Mouse (Mus musculus) kidney, embryonic 16.5 days (tissue): ENCODE data around the gene Wnt3. TPM values are rescaled to one million over a fixed set of nuclear protein-coding genes. Genes with fewer than 3 reads are reported as not detected.
A peak's percentile ranks its signal among the peaks of the same experiment; 100 is the strongest.

Source experiments
- ATAC-seq: fragments of 200-750 bp; cut with Nextera tagmentation; 2 replicates; pipeline ENCODE4 v1.8.0; 2017; ENCODE audit warnings: moderate TSS enrichment; ENCODE audit not compliant: low FRiP score, low TSS enrichment
- H3K27ac ChIP-seq: fragments of 300-500 bp; sonication (generic); 2 replicates; pipeline ENCODE4 v1.5.1; 2014; ENCODE audit warnings: low read length
- H3K27me3 ChIP-seq: fragments of 300-500 bp; sonication (generic); 2 replicates; pipeline ENCODE4 v1.6.1; 2014; ENCODE audit warnings: low read length, control low read depth, mixed read lengths; ENCODE audit not compliant: insufficient read depth
- H3K36me3 ChIP-seq: fragments of 300-500 bp; sonication (generic); 2 replicates; pipeline ENCODE4 v1.6.1; 2014; ENCODE audit warnings: low read length, control low read depth, mixed read lengths; ENCODE audit not compliant: insufficient read depth
- H3K4me1 ChIP-seq: fragments of 300-500 bp; sonication (generic); 2 replicates; pipeline ENCODE4 v1.6.1; 2014; ENCODE audit warnings: low read length, control low read depth, mixed read lengths; ENCODE audit not compliant: insufficient read depth
- H3K4me2 ChIP-seq: fragments of 300-500 bp; sonication (generic); replicated peaks from 2 replicates; pipeline ENCODE4 v1.6.1; 2014; ENCODE audit warnings: low read depth, low read length
- H3K4me3 ChIP-seq: fragments of 300-500 bp; sonication (generic); 2 replicates; pipeline ENCODE4 v1.5.1; 2014; ENCODE audit warnings: mild to moderate bottlenecking, low read length
- H3K9ac ChIP-seq: fragments of 300-500 bp; sonication (generic); replicated peaks from 2 replicates; pipeline ENCODE4 v1.6.1; 2014; ENCODE audit warnings: low read length
- H3K9me3 ChIP-seq: fragments of 300-500 bp; sonication (generic); 2 replicates; pipeline ENCODE4 v1.6.1; 2016; ENCODE audit warnings: low read length, control low read depth
- WGBS: fragments of 180-500 bp; shearing (Covaris S2); extraction: QIAGEN DNeasy Blood & Tissue Kit; methylation state at CpG from one replicate; pipeline ENCODE4 v1.1.7; 2014; 5-methylcytosine and 5-hydroxymethylcytosine counted together
- polyA plus RNA-seq: library from polyadenylated mRNA; unstranded; fragments of >200 nt; fragmentation: Nextera tagmentation; extraction: Ambion mirVana; gene quantifications from 2 replicates; pipeline ENCODE4 v1.2.1, GENCODE M21; 2015

Gene Wnt3
- polyA plus RNA-seq, 1 experiment from 2014 or later, result not detected

DNA sequence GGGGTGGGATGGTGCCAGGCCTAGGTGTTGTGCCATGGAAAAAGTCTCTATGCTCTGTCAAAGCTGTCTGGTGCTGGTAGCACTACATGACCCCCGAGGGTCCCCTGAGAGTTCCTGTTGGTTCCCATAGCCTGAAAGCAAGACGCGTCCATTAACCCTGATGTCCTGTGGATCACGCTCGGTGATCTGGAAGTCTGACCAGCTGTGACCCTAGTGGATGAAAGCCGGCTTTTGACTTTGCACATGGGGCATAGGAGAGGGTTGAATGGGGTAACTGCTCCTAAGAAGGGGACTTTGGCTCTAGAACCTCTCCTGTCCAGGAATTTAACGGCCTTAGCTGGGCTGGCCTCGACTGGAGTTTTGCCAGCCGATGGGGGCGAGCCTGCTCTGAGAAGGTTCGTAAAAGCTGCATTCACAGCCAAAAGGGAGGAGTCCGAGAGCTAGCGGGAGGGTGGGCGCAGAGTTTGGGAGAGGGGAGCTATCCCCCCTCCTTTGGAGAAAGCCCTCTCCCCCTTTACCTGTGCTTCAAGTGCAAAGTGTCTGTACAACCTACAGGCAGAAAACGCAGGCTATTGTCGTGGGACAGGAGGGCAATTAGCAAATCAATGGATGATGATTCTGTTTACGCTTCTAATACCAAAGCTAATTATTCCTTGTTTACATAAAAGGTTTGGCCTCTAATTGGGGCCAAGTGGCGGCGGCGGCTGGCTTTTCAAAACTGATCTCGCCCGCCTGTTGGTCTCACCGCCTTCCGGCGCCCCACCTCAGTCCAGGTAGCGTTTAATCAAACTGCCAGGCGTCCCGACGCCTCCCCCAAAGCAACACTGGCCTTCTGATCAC is 35.0 kb downstream of the Wnt3 start:
- ATAC-seq, result no peak
- 5% methylated on average over 29 of the region's 29 CpGs for WGBS
- Histone ChIP-seq H3K4me2 (peak overlapping the region; percentile 100), H3K36me3 (no peaks in the 10 kb centered on the region), H3K4me1 (peaks cover 17% of the 10 kb centered on the region), H3K9me3 (peaks cover 10% of the 10 kb centered on the region), H3K27me3 (peaks cover 67% of the 10 kb centered on the region), H3K27ac (no peak overlapping the region), H3K4me3 (peak overlapping the region; percentile 59), H3K9ac (no peak overlapping the region; the same call in 1 of the 2 replicates)

DNA sequence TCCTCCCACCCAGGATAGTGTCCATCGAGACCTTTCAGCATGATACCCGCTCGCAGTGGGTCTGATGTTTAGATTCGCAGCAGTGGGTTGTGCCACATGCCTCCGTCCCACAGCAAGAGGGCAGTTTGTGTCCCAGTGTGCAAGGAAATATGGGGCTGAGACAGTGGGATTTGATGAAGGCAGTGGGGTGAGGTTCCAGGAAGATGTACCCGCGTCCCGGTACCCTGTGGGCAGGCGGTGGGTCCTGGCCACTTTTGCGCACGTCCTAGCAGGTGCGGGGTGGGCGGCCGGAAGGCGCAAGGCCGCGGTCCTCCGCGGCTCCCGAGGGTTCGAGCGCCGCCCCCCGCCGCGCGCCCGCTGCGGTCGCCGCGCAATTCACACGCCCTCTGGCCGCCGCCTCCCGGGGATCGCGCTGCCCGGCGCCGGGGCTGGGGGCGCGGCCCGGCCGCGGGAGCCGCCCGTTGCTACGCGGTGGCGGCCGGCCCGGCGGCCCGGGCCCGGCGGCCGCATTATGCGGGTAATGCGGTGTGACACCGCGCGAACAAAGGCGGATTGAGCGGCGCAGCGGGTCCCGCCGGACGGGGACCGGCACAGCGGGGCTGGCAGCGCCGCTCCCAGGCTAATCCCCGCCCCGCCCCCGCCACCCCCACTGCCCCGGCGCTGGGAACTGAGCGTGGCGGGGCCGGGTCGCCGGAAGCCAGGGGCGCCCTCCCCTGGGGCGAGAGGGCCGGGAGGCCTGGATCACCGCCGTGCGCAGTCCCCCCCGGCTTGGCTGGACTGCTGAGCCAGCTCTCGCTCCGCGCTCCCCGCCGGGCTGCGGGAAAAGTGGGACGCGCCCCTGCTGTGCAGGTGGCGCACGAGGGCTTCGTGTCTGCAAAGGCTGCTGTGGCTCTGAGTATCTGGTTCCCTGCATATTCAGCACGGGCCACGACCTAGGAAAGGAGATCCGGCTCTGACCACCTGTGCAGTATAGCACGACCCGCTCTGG is 36.0 kb downstream of the Wnt3 start:
- Histone ChIP-seq H3K36me3 (no peaks in the 10 kb centered on the region), H3K4me1 (peaks cover 17% of the 10 kb centered on the region), H3K27me3 (peaks cover 73% of the 10 kb centered on the region), H3K9ac (peak overlapping the region; percentile 67), H3K4me3 (peak overlapping the region; percentile 59), H3K27ac (no peak overlapping the region), H3K9me3 (peaks cover 8% of the 10 kb centered on the region), H3K4me2 (peak overlapping the region; percentile 100)
- WGBS, result under 1% methylated on average over 53 of the region's 107 CpGs
- peak; percentile 49 for ATAC-seq

DNA sequence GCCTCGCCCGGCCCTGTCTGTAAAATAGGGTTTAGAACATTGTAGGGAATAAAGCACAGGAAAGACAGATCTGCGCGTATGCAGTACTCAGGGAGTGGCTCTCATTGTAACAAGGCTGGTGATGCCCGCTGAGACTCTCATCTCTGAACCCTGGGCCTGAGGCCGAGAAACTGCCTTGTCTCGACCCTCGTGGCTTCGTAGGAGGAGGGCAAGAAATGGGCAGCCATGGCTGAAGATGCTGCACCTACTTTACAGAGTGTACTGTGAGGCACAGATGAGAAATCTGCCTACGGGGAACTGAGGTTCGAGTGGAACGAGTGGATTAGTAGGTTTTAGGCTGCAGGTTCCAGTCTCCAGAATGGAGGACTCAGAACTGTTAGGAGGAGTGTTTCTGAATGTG is 36.7 kb downstream of the Wnt3 start:
- 13% methylated on average over 12 of the region's 12 CpGs for WGBS
- H3K9me3 ChIP-seq, result peaks cover 1% of the 10 kb centered on the region; the same call in 1 of the 2 replicates
- peak overlapping the region; percentile 100 for H3K4me2 ChIP-seq
- H3K4me1 ChIP-seq, result peaks cover 17% of the 10 kb centered on the region
- no peak overlapping the region for H3K27ac ChIP-seq
- ATAC-seq, result no peak
- no peak overlapping the region; the same call in 1 of the 2 replicates for H3K9ac ChIP-seq
- H3K4me3 ChIP-seq, result peak overlapping the region; percentile 59
- H3K36me3 ChIP-seq, result no peaks in the 10 kb centered on the region
- H3K27me3 ChIP-seq, result peaks cover 73% of the 10 kb centered on the region

DNA sequence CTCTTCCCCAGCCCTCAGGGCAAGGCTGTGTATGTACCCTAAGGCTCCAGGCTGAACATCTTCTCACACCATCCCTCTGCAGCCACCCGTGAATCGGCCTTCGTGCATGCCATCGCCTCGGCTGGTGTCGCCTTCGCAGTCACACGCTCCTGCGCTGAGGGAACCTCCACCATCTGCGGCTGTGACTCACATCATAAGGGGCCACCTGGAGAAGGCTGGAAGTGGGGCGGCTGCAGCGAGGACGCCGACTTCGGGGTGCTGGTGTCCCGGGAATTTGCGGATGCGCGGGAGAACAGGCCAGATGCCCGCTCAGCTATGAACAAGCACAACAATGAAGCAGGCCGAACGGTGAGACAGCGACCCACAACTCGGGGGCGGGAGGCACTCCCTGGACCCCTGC is 37.3 kb downstream of the Wnt3 start:
- Histone ChIP-seq H3K27me3 (peaks cover 73% of the 10 kb centered on the region), H3K9me3 (no peaks in the 10 kb centered on the region), H3K4me1 (peaks cover 17% of the 10 kb centered on the region), H3K4me3 (no peak overlapping the region), H3K9ac (no peak overlapping the region), H3K27ac (no peak overlapping the region), H3K36me3 (no peaks in the 10 kb centered on the region), H3K4me2 (no peak overlapping the region)
- WGBS, result 41% methylated on average over 25 of the region's 25 CpGs
- no peak for ATAC-seq

DNA sequence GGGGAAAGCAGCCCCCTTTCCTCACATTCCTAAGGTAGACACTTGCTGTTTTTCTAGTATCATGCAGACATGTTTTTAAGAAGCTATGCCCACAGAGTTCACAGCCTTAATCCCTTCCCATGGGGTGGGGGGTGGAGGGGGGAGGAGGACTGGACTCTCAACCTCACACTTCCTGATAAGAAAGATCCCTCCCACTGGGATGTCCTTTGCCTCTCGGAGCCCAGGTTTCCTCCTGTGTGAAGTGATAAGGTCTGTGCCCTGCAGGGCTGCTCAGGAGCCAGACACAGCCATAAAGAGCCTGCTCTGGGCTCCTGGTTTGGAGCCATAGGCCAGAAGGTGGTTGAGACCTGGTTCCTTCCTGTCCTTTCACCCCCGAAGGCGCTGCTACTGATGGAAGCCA is 40.9 kb downstream of the Wnt3 start:
- no peak overlapping the region for H3K4me3 ChIP-seq
- no peaks in the 10 kb centered on the region for H3K9me3 ChIP-seq
- no peak overlapping the region for H3K9ac ChIP-seq
- H3K27me3 ChIP-seq, result peaks cover 45% of the 10 kb centered on the region
- no peak overlapping the region for H3K27ac ChIP-seq
- WGBS, result 41% methylated on average over 3 of the region's 3 CpGs
- peaks cover 8% of the 10 kb centered on the region for H3K4me1 ChIP-seq
- no peak for ATAC-seq
- H3K36me3 ChIP-seq, result no peaks in the 10 kb centered on the region
- no peak overlapping the region for H3K4me2 ChIP-seq

DNA sequence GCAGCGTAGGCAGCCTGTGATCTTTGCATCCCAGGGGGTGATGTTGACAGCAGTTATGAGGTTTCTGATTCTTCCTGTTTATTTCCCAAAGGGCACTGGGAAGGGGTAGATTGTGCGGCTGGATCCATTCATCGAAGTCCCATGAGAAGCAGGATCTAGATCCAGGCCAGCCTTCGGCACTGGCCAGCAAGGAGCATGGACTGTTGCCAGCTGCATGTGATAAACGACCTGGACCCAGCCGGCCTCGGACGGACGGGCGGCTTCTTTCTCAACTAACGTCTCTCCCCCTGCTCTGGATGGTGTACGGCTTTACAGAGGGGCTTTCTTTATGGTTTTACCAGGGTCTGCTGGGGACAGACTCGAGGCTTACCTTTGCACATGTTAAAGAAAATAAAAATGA is 42.0 kb downstream of the Wnt3 start:
- no peak for ATAC-seq
- Histone ChIP-seq H3K27ac (no peak overlapping the region), H3K9ac (no peak overlapping the region), H3K27me3 (peaks cover 33% of the 10 kb centered on the region), H3K4me1 (no peaks in the 10 kb centered on the region; the same call in 1 of the 2 replicates), H3K9me3 (no peaks in the 10 kb centered on the region), H3K36me3 (no peaks in the 10 kb centered on the region), H3K4me3 (no peak overlapping the region), H3K4me2 (no peak overlapping the region)
- WGBS, result 24% methylated on average over 13 of the region's 13 CpGs

DNA sequence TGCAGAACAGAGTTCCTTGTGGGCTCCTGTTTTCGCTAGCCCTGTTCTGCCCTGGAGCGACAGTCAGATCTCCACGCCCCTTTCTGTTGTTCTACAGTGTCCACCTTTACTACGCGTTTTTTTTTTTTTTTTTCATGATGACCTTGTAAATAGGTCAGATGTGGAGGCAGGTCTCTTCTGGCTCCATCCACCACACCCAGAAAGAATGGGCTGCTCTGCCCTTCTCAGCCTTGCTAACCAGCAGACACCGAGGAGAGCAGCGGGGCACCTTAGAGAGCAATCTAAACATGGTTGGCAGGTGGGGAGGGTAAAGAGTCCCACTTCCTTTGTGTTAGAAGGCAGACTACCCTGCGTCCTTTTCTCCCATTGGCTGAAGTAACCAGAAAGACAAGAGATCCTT is 42.8 kb downstream of the Wnt3 start:
- no peak overlapping the region for H3K4me3 ChIP-seq
- H3K9ac ChIP-seq, result no peak overlapping the region
- 89% methylated on average over 8 of the region's 8 CpGs for WGBS
- H3K36me3 ChIP-seq, result no peaks in the 10 kb centered on the region
- H3K27me3 ChIP-seq, result peaks cover 26% of the 10 kb centered on the region
- no peaks in the 10 kb centered on the region for H3K4me1 ChIP-seq
- ATAC-seq, result no peak
- no peak overlapping the region for H3K4me2 ChIP-seq
- H3K27ac ChIP-seq, result no peak overlapping the region
- no peaks in the 10 kb centered on the region for H3K9me3 ChIP-seq

DNA sequence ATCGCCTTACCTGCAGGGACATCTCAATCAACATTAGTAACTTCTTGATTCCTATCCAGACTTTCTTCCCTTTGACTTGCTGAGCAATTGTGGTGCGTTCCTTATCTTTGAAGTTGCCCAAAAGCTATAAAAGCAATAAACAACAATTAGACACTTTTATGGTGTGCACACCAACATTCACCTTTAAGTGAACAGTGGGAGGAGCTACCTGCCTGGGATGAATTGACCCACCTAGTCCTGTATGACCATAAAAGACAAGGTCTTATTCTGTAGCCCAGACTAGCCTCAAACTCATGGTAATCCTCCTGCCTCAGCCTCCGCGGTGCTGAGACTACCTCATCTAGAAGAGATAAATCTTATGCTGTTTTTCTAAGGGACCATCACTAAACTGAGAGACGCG is 53.3 kb downstream of the Wnt3 start:
- no peaks in the 10 kb centered on the region for H3K4me1 ChIP-seq
- no peak for ATAC-seq

DNA sequence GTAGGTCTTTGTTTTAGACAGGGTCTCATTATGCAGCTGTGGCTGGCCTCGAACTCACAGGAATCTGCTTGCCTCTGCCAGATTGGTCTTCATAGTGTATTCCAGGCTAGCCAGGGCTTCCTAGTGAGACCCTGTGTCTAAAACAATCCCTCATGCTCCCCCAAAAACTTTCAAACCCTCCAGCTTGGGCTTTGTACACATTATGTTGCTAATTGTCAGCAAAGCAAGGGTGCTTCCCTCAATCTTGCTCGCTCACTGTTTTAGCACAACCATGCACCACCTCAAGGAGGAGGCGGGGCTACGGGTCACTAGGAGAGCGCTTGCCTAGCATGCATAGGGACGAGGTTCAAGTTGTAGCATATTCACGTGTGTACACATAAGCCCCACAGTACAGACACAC is 54.9 kb downstream of the Wnt3 start:
- Histone ChIP-seq H3K36me3 (peaks cover 13% of the 10 kb centered on the region; the same call in 1 of the 2 replicates), H3K4me2 (no peak overlapping the region)
- 73% methylated on average over 7 of the region's 7 CpGs for WGBS

More for the DNA sequence above, 53.3 kb downstream of the Wnt3 start:
- no peak overlapping the region for H3K4me3 ChIP-seq
- WGBS, result 86% methylated on average over 6 of the region's 6 CpGs
- H3K4me2 ChIP-seq, result no peak overlapping the region
- no peaks in the 10 kb centered on the region for H3K9me3 ChIP-seq
- peaks cover 30% of the 10 kb centered on the region; the same call in 1 of the 2 replicates for H3K36me3 ChIP-seq
- H3K27ac ChIP-seq, result no peak overlapping the region
- H3K27me3 ChIP-seq, result no peaks in the 10 kb centered on the region
- H3K9ac ChIP-seq, result no peak overlapping the region

More for the DNA sequence above, 54.9 kb downstream of the Wnt3 start:
- Histone ChIP-seq H3K27ac (no peak overlapping the region), H3K4me1 (no peaks in the 10 kb centered on the region), H3K4me3 (no peak overlapping the region), H3K27me3 (no peaks in the 10 kb centered on the region), H3K9me3 (no peaks in the 10 kb centered on the region), H3K9ac (no peak overlapping the region)
- no peak for ATAC-seq
